Mouse (Mus musculus) kidney, adult 2 months (tissue): ENCODE results near the gene Ablim1. TPM values are rescaled to one million over a fixed set of nuclear protein-coding genes. Genes with fewer than 3 reads are reported as not detected.

Experiments
- DNase-seq: peaks from one replicate; pipeline ENCODE4 v3.0.0; 2021
- H3K27ac ChIP-seq: fragments of 200-500 bp; 2 replicates; pipeline ENCODE4 v1.5.1; 2012; ENCODE audit warnings: low read depth, low read length, control low read depth, inconsistent platforms; ENCODE audit not compliant: insufficient read depth
- H3K27me3 ChIP-seq: fragments of 200-500 bp; replicated peaks from 2 replicates; pipeline ENCODE4 v1.6.1; 2012; ENCODE audit warnings: mild to moderate bottlenecking, moderate library complexity, low read length, inconsistent platforms; ENCODE audit not compliant: control insufficient read depth, insufficient read depth
- H3K36me3 ChIP-seq: fragments of 200-500 bp; 2 replicates; pipeline ENCODE4 v1.6.1; 2012; ENCODE audit warnings: mild to moderate bottlenecking, moderate library complexity, low read length, inconsistent platforms; ENCODE audit not compliant: control insufficient read depth, insufficient read depth
- H3K4me1 ChIP-seq: fragments of 200-500 bp; 2 replicates; pipeline ENCODE4 v1.6.1; 2011; ENCODE audit warnings: low read length; ENCODE audit not compliant: control insufficient read depth, insufficient read depth
- H3K4me3 ChIP-seq: fragments of 200-500 bp; 2 replicates; pipeline ENCODE4 v1.5.1; 2011; ENCODE audit warnings: mild to moderate bottlenecking, low read depth, low read length, control low read depth; ENCODE audit not compliant: insufficient read depth
- CTCF ChIP-seq: fragments of 200-500 bp; conservative IDR thresholded peaks from 2 replicates; pipeline ENCODE4 v1.5.1; 2011; ENCODE audit warnings: low read depth, mild to moderate bottlenecking, control low read depth, low read length, moderate library complexity, mixed read lengths; ENCODE audit not compliant: insufficient read depth, insufficient read length
- POLR2A ChIP-seq: fragments of 200-500 bp; IDR thresholded peaks from one replicate; pipeline ENCODE4 v1.6.1; 2011; ENCODE audit warnings: low read depth, low read length, control low read depth
- WGBS: fragments of 180-500 bp; shearing (Covaris S2); methylation state at CpG from one replicate; pipeline ENCODE4 v1.1.7; 2018; 5-methylcytosine and 5-hydroxymethylcytosine counted together
- polyA plus RNA-seq: library from polyadenylated mRNA; depleted of rRNA; stranded (reverse); fragments of >200 nt; gene quantifications from 2 replicates; pipeline ENCODE4 v1.2.3, GENCODE M21; 2012

Gene Ablim1
- polyA plus RNA-seq, 1 experiment, result 34.7 TPM

GRCm38 (mm10) chr19:57252692-57253448, 61.8 kb downstream of the Ablim1 start:
- no peaks in the 10 kb centered on the region for H3K27me3 ChIP-seq
- 53% methylated on average over 9 of the region's 9 CpGs for WGBS

GRCm38 (mm10) chr19:57248781-57249180, 65.9 kb downstream of the Ablim1 start:
- Histone ChIP-seq H3K36me3 (no peaks in the 10 kb centered on the region), H3K4me1 (peaks cover 3% of the 10 kb centered on the region; the same call in 1 of the 2 replicates), H3K27me3 (no peaks in the 10 kb centered on the region), H3K4me3 (no peak overlapping the region), H3K27ac (no peak overlapping the region)
- WGBS, result 69% methylated on average over 5 of the region's 5 CpGs
- DNase-seq, result no peak
- TF ChIP-seq POLR2A (no peak), CTCF (no peak)

More at GRCm38 (mm10) chr19:57252692-57253448, 61.8 kb downstream of the Ablim1 start:
- Histone ChIP-seq H3K4me1 (0 out of 2 replicates have a peak, but pooled peaks cover 5% of the 10 kb centered on the region), H3K27ac (no peak overlapping the region), H3K36me3 (no peaks in the 10 kb centered on the region), H3K4me3 (no peak overlapping the region)
- TF ChIP-seq POLR2A, result no peak
- TF ChIP-seq CTCF, result no peak
- no peak for DNase-seq

GRCm38 (mm10) chr19:57247221-57247620, 67.5 kb downstream of the Ablim1 start:
- no peaks in the 10 kb centered on the region for H3K27me3 ChIP-seq
- H3K4me1 ChIP-seq, result peaks cover 5% of the 10 kb centered on the region
- WGBS, result 66% methylated on average over 8 of the region's 8 CpGs
- no peak overlapping the region for H3K4me3 ChIP-seq
- H3K36me3 ChIP-seq, result no peaks in the 10 kb centered on the region
- no peak for TF ChIP-seq CTCF
- TF ChIP-seq POLR2A, result no peak
- no peak for DNase-seq
- H3K27ac ChIP-seq, result no peak overlapping the region

- Histone ChIP-seq H3K27me3 (no peaks in the 10 kb centered on the region), H3K36me3 (no peaks in the 10 kb centered on the region), H3K4me3 (no peak overlapping the region), H3K4me1 (peaks cover 24% of the 10 kb centered on the region), H3K27ac (no peak overlapping the region)
- 71% methylated on average over 7 of the region's 7 CpGs for WGBS
- TF ChIP-seq CTCF, result no peak
- no peak for TF ChIP-seq POLR2A
- DNase-seq, result no peak
Measured at GRCm38 (mm10) chr19:57244281-57244680, 70.4 kb downstream of the Ablim1 start.

- no peaks in the 10 kb centered on the region for H3K36me3 ChIP-seq
- no peak overlapping the region for H3K27ac ChIP-seq
- H3K27me3 ChIP-seq, result no peaks in the 10 kb centered on the region
- no peak for TF ChIP-seq POLR2A
- no peak for TF ChIP-seq CTCF
- DNase-seq, result peak; percentile 55
- no peak overlapping the region for H3K4me3 ChIP-seq
- WGBS, result 62% methylated on average over 8 of the region's 8 CpGs
- H3K4me1 ChIP-seq, result peaks cover 24% of the 10 kb centered on the region
Measured at GRCm38 (mm10) chr19:57243606-57244005, 71.1 kb downstream of the Ablim1 start.

- no peak overlapping the region for H3K4me3 ChIP-seq
- 76% methylated on average over 12 of the region's 12 CpGs for WGBS
Measured at GRCm38 (mm10) chr19:57243191-57243590, 71.5 kb downstream of the Ablim1 start.

GRCm38 (mm10) chr19:57241363-57242192, 73.1 kb downstream of the Ablim1 start:
- peak overlapping the region; percentile 74 for H3K27ac ChIP-seq
- H3K4me1 ChIP-seq, result peaks cover 24% of the 10 kb centered on the region
- H3K27me3 ChIP-seq, result no peaks in the 10 kb centered on the region
- no peaks in the 10 kb centered on the region for H3K36me3 ChIP-seq
- peak; percentile 47 for DNase-seq
- TF ChIP-seq POLR2A (no peak), CTCF (no peak)
- 33% methylated on average over 10 of the region's 10 CpGs for WGBS
- no peak overlapping the region for H3K4me3 ChIP-seq

More at GRCm38 (mm10) chr19:57243191-57243590, 71.5 kb downstream of the Ablim1 start:
- TF ChIP-seq POLR2A (no peak), CTCF (no peak)
- DNase-seq, result no peak
- no peak overlapping the region for H3K27ac ChIP-seq
- H3K27me3 ChIP-seq, result no peaks in the 10 kb centered on the region
- peaks cover 24% of the 10 kb centered on the region for H3K4me1 ChIP-seq
- H3K36me3 ChIP-seq, result no peaks in the 10 kb centered on the region
